Mouse (Mus musculus) adrenal gland (tissue): ENCODE data around the gene Akap12.

Experiments
- intact Hi-C: fragments of 180-260 bp; cut with DNase I; formaldehyde crosslinking; loops from one replicate; pipeline ENCODE4 v1.15.1; 2025

The Akap12 gene

GRCm38 (mm10) chr10:4391851-4392250 is 125.7 kb downstream of the Akap12 start:
- intact Hi-C loops: loop anchor here (5.0 kb wide), 1 partner anchor 35 kb away; no protein-coding TSS in a partner anchor

GRCm38 (mm10) chr10:4395321-4395720 is 129.1 kb downstream of the Akap12 start:
- intact Hi-C loops: no loop called here

- intact Hi-C loops: no loop called here
Measured at GRCm38 (mm10) chr10:4398058-4398457, 131.9 kb downstream of the Akap12 start.

GRCm38 (mm10) chr10:4404895-4405491 is 138.8 kb downstream of the Akap12 start:
- intact Hi-C loops: no loop called here

GRCm38 (mm10) chr10:4405511-4405910 is 139.3 kb downstream of the Akap12 start:
- intact Hi-C loops: no loop called here

- intact Hi-C loops: no loop called here
Measured at GRCm38 (mm10) chr10:4407191-4407590, 141.0 kb downstream of the Akap12 start.
